Mouse (Mus musculus): Measurements from ENCODE around the gene Gm28042.

Gm28042 gene

DNA sequence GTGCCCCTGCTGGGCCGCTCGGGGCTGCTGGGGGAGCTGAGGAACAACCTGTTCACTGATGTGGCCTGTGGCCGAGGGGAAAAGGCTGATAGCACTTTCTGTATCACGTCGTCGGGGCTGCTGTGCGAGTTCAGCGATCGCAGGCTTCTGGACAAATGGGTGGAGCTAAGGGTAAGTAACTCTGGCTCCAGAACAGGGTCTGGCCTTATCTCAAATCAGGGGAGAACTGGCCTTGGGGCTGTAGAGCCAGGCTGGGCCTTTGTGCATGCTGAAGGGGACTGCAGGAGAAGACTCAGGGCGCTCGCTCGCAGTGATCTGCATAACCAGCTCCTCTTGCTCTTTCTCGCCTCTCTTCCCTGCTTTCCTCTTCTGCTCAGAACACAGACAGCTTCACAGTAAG, 14.4 kb upstream of the Gm28042 start:
- no peak for DNase-seq (ENCODE audit: low spot score)

DNA sequence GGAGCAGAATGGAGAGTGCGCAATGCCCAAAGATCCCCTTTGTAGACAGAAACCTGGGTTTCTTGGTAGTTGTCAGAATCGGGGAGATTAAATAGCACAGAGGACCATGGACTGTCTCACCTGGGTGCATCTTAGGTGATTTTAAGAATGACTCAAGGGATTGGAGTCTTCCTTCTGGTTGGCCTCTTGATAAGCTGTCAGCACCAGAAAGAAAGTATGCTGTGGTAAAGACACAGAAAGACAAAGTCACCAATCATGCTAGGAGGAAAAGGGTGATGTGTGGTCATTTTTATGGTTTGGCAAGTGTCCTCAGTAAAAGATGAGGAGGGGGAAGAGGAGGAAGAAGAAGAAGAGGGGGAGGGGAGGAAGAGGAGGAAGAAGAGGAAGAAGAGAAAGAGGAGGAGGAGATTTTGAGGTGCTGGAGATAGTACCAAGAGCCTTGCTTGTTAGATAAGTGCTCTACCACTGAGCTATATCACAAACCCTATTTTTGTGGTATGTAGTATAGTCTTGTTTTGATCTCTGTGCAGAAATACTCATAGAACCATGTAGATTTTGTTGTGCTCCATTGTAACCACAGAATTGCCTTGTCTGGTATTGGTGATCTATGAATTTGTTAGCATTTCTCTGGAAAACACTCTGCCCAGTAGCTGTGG, 13.3 kb upstream of the Gm28042 start:
- no peak for DNase-seq (ENCODE audit: low spot score)

DNA sequence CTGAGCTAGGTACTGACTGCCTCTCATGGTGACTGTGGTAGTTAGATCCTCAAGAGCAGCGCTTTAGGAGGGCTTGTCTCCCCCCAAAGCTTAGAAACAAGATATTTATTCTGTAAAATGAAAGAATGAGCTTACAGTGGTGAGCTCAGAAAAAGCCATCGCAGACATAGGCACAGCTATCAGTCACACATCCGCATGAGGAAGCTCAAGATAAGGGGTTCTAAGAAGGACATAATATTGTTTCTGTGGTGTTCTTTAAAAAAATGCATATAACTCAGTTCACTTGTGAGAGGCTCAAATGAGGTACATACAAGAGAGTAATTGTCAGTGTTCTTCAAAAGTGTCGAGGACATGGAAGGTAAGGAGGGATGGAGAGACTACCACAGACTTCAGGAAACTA, 11.4 kb upstream of the Gm28042 start:
- no peak for DNase-seq (ENCODE audit: low spot score)

DNA sequence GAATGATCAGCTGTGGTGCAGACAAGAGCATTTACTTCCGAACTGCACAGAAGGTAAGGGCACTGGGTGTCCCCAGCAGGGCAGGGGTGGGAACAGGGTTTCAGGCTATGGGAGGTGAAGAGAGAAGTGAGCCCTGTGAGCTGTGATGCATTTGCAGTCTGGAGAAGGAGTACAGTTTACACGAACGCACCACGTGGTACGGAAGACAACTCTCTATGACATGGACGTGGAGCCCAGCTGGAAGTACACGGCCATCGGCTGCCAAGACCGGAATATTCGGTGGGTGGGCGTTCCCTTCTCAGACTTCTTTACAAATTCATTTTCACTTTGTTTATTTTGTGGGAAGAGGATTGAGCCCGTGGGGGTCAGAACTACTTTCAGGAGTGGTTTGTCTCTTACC, 9.7 kb upstream of the Gm28042 start:
- no peak for DNase-seq (ENCODE audit: low spot score)

DNA sequence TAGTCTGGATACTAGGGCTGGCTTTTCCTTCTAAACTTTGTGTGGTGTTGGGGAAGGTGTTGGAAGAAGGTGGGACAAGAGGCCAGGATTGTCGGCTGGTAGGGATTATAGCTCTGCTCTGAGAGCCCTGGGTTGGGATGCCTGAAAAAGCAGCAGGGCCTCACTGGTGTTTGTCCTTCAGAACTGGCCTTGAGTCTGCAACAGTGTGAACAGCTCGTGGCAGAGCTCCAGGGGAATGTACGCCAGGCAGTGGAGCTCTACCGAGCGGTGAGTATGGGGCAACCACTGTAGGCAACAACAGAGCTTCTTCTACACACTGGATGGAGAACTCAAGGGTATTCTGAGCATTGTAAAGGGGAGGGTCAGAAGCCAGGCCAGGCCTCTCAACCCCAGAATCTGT, 3.0 kb upstream of the Gm28042 start:
- peak; percentile 27 for DNase-seq (ENCODE audit: low spot score)

DNA sequence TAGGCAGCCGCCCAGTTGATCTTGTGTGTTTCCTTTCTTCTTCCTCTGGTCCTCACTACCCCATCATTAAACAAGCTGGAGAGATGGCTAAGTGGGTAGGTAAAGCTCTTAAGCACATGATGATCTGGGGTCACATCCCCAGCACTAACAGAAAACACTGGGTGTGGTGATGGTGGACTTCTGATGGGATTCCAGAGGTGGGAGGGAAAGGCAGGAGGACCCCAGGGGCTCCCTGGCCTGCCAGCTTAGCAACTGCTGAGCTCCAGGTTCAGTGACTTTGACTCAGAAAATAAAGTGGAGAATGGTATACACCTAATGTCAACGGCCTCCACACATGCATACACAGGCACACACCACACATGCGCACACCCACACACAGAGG, 648 bp downstream of the Gm28042 start:
- DNase-seq (ENCODE audit: low spot score), result no peak

DNA sequence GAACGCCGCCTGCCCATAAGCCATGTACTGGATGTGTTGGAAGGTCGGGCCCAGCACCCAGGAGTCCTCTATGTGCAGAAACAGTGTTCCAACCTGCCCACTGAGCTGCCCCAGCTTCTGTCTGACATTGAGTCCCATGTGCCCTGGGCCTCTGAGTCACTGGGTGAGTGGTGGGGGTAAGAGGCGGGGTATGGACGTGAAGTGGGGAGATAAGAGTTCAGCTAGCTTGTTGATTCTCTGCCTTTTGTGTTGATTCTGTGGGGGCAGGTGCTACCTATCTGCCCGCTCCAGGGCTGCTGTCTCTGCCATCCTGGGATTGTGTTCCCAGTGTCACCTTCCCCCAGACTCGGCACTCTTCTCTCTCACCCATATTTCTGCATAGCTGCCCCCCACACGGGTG, 3.1 kb downstream of the Gm28042 start:
- no peak for DNase-seq (ENCODE audit: low spot score)

DNA sequence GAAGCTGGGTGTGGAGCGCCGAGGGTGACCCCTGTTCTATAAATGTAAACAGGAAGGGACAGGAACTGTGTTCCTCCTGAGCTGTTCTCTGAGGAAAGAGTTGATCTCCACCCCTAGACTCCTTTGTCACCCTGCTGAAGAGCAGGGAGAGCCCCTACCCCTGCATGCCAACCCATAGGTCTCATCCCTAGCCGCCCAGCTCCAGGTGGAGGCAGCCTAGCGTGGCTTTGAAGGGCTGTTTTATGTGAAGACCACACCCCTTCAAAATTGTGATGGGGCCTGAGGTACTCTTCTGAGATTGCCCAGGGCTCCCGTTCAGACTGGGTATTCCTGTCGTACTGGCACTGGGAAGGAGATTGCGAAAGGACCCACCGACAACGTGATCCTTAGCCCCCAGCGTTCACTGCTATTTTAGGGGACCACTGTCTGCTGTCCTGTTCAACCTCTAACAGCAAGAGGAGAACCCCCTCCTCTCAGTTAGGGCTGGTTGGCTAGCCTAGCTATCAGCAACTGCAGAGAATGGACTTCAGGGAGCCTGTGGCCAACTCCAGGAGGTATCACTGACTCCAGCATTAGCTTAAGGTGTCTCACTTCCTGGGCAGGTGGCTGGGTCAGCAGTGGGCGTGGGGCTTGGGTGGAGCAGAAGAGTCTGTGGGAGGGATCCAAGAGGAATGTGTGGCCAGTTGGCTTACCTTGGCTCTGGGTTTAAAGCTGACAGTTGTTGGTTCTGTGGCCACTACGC, 5.6 kb downstream of the Gm28042 start, which contains the start of gene Pla2g4b:
Gene Pla2g4b, plus strand, starts transcription at position 692 of the 742 bp plus-strand sequence.
- no peak for DNase-seq (ENCODE audit: low spot score)

DNA sequence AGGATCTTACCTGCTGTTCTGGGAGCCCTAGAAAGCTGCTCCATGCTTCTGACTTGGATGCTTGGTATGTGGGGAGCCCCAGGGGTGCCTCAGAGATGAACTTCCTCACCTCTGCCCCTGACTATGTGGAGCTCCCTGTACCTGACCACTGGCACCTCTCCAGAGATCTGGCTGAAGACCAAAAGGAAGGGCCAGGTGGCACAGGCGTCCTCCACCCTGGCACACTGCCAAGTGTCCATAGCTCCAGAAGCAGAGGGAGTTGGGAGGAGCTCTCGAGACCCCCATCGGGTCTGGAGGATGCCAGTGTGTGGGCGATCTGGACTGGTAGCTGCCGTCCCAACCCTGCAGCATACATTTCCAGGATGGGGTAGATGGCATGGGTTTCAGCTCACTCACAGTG, 6.4 kb downstream of the Gm28042 start:
- no peak for DNase-seq (ENCODE audit: low spot score)

DNA sequence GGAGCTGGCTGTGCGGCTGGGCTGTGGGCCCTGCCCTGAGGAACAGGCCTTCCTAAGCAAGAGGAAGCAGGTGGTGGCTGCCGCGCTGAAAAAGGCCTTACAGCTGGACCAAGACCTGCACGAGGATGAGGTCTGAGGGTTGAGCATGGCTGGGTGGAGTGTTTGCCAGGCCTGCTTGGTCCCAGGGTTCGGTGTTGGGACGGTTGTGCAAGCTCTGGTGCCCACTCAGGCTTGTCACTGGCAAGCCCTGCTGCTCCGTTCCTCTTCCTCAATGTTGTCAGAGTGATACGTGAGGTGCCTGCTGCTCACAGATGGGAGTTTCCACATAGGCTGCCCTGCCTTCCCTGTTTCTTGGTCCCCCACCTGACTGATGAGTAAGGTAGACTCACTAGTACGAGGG, 10.5 kb downstream of the Gm28042 start:
- DNase-seq (ENCODE audit: low spot score), result no peak

DNA sequence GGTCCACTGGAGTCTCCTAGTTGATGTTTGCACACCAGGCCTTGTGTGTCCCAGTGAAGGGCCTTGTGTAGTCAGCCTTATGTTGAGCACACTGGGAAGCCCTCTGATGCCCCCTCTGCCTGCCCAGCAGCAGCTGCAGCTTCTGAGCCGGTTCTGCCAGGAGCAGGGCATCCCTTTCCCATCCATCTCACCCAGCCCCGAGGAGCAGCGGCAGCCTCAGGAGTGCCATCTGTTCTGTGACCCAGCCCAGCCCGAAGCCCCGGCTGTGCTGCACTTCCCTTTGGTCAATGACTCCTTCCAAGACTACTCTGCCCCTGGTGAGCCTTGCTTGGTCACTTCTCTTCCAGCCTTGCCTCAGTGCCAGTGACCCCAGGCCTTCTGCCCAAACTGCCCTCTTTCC, 13.7 kb downstream of the Gm28042 start:
- no peak for DNase-seq (ENCODE audit: low spot score)

DNA sequence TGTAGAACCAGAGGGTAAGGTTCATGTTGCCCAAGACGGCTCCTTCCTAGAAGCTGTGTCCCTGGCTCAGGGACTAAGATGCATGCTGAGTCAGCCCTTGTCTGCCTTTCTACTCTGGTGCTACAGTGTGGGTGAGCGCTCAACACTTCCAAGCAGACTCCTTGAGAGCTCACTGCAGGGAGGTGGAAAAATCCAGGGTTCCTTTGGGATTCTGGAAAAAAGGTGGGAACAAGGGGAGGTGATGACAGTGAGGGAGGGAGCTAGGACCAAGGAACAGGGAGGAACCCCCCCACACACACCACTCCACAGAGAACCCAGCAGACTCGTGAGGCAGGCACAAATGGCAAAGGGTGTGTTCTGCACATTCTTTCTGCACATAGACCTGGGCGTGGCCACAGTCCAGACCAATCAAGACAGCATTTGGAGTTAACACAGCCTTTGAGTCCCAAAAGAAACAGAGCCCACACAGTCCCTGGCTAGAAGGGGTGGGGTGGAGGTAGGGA, 16.9 kb downstream of the Gm28042 start:
- DNase-seq (ENCODE audit: low spot score), result no peak

DNA sequence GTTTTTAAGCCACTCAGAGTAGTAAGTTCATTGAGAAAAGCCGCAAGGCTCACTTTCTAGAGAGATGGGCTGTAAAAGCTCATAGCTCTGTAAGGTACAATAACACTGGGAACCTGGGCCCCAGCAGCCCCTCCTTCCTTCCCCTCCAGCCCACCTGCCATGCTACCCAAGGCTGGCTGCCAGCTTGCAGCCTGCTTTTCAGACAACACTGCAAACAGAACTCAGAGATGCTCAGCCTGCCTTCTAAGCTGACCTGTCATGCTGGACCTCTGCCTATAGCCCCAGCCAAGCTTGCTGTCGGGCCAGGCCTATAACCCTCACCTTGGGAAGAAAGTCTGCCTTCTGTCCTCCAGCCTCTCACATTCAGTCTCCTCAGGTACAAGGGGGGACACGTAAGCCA, 17.4 kb downstream of the Gm28042 start:
- no peak for DNase-seq (ENCODE audit: low spot score)

DNA sequence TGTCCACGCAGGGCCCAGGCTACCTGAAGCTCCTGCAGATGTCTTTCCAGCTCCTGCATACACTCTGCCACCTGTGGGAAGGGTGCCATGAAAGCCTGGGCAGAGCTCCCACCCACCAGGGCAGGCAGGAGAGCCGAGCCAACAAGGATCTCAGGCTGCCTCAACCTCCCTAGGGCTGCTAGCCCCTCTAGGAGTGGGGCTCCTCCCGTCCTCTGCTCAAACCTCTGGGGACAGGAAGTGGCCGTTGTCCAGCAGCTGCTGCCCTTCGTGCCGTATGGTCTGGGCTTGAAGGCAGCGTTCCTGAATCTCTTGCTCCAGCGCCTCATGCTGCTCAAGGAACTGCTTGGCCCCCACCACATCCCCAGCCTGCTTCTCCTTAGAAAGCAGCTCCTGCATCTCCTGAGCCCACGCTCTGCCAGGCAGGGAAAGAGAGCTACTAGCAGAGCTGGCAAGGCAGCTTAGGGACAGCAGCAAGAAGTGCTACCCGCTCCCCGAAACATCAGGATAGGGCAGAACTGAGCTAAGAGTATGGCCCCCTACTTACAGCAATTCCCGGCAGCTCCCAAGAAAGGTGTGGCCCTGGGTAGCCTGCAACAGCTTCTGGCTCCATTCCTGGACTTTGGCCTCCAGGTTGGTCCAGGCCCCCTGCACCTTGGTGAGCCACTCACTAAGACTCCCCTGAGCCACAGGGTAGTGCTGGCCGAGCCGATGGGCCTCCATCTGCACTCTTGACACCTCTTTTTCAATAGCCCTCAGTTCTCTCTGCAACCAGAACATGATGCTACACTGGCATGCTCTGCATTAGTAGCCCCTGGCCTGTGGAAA, 19.4 kb downstream of the Gm28042 start:
- no peak for DNase-seq (ENCODE audit: low spot score)

DNA sequence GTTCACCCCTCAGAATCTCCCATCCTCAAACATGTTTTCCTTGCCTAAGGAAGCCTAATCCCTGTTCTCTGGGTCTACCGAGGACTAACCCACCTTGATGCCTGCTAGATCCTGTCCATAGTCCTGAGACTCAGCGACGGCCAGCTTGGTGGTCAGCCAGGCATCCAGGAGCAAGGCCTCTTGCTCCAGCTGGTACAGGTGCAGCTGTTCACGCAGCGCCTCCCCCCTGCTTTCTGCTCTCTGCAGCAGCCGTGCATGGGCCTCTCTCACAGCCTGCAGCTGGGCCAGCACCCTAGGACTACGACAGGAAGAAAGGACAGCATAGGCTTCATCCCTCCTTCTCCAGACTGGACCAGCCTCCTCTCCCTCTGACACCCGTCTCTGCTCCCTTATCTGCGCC, 20.9 kb downstream of the Gm28042 start:
- no peak for DNase-seq (ENCODE audit: low spot score)

DNA sequence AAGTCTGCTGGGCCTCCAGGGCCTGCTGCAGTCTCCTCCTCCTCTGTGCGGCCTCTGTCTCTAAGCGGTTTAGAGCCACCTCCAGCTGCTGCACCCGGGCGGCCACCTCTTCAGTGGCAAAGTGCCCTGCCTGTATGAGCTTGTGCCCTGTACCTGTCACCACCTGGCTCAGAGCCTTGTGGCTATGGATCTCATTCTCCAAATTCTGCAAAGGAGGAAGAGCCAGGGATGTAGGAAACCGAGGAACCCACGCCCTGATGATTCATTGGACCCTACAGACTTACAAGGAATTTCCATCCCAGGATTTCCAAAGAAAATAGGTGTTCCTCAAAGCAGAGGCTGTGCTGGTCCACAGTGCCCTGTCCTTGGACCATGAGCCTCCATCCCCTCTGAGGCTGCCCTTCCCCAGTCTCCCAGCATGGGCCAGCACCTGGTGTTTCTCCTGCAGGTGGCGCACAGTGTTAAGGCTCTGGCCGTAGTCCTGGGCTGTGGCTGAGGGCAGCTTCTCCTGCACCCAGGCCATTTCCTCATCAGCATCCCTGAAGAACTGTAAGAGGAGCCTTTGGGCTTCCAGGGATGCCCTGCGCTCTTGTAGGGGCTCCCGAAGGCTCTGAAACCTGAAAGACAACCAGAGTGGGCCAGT, 22.5 kb downstream of the Gm28042 start:
- peak; percentile 39 for DNase-seq (ENCODE audit: low spot score)

DNA sequence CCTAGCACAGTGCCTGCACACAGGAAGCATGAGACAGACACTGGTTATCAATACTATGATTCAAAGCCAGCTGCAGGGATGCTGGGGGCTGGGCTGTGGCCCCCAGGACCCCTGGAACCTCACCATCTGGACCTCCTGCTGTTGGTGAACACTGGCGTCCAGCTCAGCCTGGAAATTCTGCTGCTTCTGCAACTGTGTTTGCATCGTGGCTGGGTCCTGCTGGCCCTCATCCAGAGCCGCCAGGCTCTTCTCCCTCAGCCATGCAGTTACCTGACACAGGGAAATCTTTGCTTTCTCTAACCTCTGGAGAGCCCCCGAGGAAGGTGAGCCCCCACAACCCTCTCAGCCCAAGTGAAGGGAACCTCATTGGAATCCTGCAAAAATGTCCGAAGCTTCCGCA, 24.1 kb downstream of the Gm28042 start:
- DNase-seq (ENCODE audit: low spot score), result no peak

DNA sequence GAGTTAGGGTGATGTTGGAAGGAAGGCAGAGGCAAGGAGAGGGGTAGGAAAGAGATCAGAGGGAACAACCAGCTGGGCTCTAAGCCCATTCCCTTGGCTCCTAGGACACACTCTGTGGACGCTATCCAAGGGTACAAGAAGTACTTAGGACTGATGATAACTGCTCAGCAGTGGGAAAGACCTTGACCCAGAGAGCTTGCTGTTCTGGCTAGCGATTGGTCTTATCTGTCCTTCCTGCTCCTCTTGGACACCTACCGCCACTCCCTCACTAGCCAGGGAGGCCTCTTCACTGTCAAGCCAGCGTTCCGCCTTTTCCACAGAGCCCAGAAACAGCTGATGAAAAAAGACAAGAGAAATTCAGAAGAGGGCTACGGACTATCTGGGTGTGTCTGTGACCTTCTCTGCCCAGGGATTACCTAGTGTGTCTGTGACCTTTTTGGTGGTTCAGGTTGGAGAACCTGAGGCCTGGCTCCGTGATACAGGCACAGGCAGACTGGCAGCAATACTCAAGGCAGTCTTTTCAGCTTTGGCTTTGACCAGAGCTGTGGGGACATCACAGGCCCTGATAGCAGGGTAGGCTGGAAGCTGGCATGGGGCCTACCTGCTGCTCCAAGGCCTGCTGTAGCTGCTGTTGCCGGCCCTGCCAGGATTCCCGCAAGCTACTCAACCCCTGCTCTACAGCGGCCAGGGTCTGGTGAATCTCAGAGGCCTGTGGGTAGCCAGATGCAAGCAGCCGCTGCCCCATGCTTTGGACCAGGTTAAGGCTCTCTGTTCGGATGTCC, 27.7 kb downstream of the Gm28042 start:
- no peak for DNase-seq (ENCODE audit: low spot score)

DNA sequence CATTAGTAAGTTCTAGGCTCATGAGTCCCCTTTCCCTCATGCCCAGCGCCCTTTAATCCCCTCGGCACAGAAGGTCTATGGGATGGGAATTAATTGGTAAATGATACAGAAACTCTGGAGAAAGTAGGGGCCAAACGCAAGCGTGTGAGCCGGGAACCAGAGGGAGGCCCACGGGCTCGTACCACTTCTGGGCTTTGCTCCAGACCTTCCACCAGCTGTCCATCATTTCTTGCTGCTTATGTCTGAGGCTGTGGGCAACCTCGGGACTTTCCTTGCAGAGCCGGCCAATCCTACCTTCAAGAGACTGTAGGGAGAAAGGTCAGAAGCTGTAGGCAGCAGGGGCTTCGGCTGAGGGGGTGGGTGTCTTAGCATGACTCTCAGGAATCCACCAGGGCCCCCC, 28.6 kb downstream of the Gm28042 start:
- DNase-seq (ENCODE audit: low spot score), result no peak

DNA sequence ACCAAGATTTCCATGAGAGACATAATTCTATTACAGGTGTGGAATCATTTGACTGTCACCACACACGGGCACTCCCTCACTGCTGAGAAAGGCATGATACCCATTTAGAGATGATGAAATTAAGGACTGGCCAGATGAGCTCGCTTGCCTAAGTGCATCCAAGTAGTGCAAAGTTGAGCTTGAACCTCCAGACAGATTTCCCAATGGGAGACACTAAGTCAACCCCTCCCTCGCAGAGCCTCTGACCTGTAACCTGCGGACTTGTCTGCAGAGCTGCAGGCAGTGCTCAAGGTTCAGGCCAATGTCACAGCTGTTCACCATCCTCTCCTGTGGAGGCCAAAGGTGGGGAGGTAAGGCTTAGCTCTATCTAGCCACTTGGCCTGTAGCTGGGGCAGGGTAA, 31.5 kb downstream of the Gm28042 start:
- DNase-seq (ENCODE audit: low spot score), result no peak

DNA sequence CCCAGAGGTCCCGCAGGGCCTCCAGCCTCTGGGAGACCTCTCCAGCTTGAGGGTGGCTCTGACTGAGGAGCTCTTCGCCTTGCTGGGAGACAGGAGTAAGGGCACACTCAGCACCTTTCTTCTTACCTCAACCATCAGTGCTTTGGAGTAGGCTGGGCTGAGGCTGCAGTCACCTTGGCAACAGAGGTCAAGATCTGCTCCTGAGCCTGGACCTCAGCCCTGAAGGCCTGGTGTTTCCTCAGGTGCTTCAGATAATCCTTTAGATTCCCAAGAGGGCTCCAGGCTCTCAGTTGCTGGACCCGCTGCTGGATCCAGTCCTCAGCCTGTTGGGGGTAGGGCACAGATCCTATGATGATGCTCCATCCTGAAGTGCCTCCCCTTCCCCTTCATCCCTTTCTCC, 32.2 kb downstream of the Gm28042 start:
- DNase-seq (ENCODE audit: low spot score), result no peak

DNA sequence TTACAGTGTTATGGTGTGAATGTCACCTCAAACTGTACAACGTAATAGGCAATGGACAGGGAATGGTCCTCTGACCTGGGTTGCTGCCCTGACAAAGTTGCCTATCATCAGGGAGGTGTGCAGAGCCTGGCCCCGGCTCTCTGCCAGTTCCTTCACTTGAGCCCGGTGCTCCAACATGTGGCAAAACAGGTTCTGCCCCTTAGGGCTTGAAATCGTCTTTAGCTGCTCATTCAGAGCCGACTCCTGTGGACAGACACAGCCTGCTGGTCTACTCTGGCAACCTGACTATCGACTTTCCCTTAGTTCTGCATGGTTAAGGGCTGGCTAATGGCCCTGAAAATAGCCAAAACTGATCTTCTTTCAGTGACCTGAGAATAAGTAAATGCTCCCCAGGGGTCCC, 32.9 kb downstream of the Gm28042 start:
- no peak for DNase-seq (ENCODE audit: low spot score)
